Mouse (Mus musculus): ENCODE measurements around the gene Eif3k. TPM values are rescaled to one million over a fixed set of nuclear protein-coding genes. Genes with fewer than 3 reads are reported as not detected.

The Eif3k gene
- total and polyA plus RNA-seq, 3 experiments = 199 to 377 (median 280) TPM

- no peaks in the 10 kb centered on the region for H3K9me3 ChIP-seq (replicated peaks)
- no peaks in the 10 kb centered on the region for H3K27me3 ChIP-seq (ENCODE audit: insufficient read depth, low read length)
- H3K36me3 ChIP-seq (replicated peaks) = peaks cover 79% of the 10 kb centered on the region
- H3K4me1 ChIP-seq (ENCODE audit: insufficient read depth, low read depth, low read length) = peaks cover 44% of the 10 kb centered on the region
- ATAC-seq (ENCODE audit: extremely low read depth, insufficient number of reproducible peaks, low FRiP score, poor library complexity, severe bottlenecking) (no peak), DNase-seq (ENCODE audit: low spot score) (no peak)
- no peak overlapping the region for H3K4me3 ChIP-seq (ENCODE audit: low read depth, low read length)
- TF ChIP-seq CTCF (IDR thresholded peaks at IDR 0.05; ENCODE audit: low read depth, low read length) (no peak), GATA1 (IDR thresholded peaks at IDR 0.05; ENCODE audit: borderline replicate concordance, low read length) (no peak), POLR2AphosphoS5 (IDR thresholded peaks at IDR 0.05; ENCODE audit: insufficient replicate concordance, low read depth, low read length) (no peak), TAL1 (conservative IDR thresholded peaks at IDR 0.05; ENCODE audit: low read depth, low read length) (no peak), GATA2 (IDR thresholded peaks at IDR 0.05; ENCODE audit: borderline replicate concordance, low read depth, low read length) (no peak)
Measured at GRCm38 (mm10) chr7:28931032-28931694, 50.5 kb downstream of the Eif3k start.

DNA sequence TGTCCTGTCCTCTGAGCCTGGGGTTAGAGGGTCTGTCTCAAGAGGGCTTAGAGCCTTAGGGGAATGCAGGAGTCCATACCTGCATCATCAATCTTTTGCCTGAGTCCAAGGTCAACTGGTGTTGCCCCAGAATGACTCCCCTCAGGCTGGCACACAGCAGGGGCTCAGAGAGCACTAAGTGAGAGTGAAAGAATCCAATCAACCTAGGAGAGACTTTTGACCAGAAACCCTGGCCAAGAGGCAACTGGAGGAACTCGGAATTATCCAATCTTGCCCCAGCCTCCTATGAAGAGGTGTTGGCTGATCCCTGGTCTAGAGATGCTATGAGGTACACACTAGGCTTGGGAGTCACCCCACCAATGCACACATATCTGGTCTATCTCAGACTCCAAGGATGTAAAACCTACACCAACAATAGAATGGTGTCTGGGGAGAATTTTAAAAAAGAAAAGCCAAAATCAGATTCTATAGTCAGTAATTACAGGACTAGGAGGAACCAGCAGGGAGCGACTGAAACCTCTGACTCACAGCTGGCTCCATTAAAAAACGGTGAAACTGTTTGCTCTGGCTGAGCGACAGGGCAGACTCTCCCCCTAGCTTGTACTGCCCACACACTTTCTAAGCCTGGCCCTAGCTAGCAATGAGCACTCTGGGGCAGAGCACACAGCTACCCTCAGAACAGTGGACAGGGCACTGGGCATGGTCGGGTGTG is 51.2 kb downstream of the Eif3k start:
- H3K4me3 ChIP-seq (ENCODE audit: low read depth, low read length) = no peak overlapping the region
- TF ChIP-seq TAL1 (conservative IDR thresholded peaks at IDR 0.05; ENCODE audit: low read depth, low read length) (no peak), GATA1 (IDR thresholded peaks at IDR 0.05; ENCODE audit: borderline replicate concordance, low read length) (no peak), GATA2 (IDR thresholded peaks at IDR 0.05; ENCODE audit: borderline replicate concordance, low read depth, low read length) (no peak), CTCF (IDR thresholded peaks at IDR 0.05; ENCODE audit: low read depth, low read length) (no peak), POLR2AphosphoS5 (IDR thresholded peaks at IDR 0.05; ENCODE audit: insufficient replicate concordance, low read depth, low read length) (no peak)
- H3K36me3 ChIP-seq (replicated peaks) = peaks cover 79% of the 10 kb centered on the region
- peaks cover 41% of the 10 kb centered on the region for H3K4me1 ChIP-seq (ENCODE audit: insufficient read depth, low read depth, low read length)
- H3K9me3 ChIP-seq (replicated peaks) = no peaks in the 10 kb centered on the region
- no peak for DNase-seq (ENCODE audit: low spot score)
- no peak for ATAC-seq (ENCODE audit: extremely low read depth, insufficient number of reproducible peaks, low FRiP score, poor library complexity, severe bottlenecking)
- H3K27me3 ChIP-seq (ENCODE audit: insufficient read depth, low read length) = no peaks in the 10 kb centered on the region

DNA sequence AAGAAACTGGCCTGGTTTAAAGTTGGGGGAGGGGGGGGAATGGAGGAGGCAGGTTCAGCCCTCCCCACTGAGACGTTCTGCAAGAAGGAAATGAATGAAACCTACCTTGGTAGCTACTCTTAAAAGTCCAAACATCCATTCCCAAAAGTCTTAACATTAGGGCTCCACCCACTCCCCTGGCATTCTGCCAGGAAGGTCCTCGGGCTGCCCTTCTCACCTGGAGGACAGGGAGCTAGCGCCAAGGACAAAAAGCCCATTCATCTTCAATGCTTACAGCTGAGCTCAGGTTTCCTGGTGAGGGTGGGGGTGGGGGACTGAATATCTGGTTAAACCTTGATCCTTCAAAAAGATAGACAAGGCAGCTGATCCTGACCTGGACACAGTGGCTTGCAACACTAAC is 52.3 kb downstream of the Eif3k start:
- no peaks in the 10 kb centered on the region for H3K27me3 ChIP-seq (ENCODE audit: insufficient read depth, low read length)
- H3K4me3 ChIP-seq (ENCODE audit: low read depth, low read length) = no peak overlapping the region
- no peak for DNase-seq (ENCODE audit: low spot score)
- H3K36me3 ChIP-seq (replicated peaks) = peaks cover 80% of the 10 kb centered on the region
- no peak for ATAC-seq (ENCODE audit: extremely low read depth, insufficient number of reproducible peaks, low FRiP score, poor library complexity, severe bottlenecking)
- TF ChIP-seq TAL1 (conservative IDR thresholded peaks at IDR 0.05; ENCODE audit: low read depth, low read length) (no peak), POLR2AphosphoS5 (IDR thresholded peaks at IDR 0.05; ENCODE audit: insufficient replicate concordance, low read depth, low read length) (no peak), GATA1 (IDR thresholded peaks at IDR 0.05; ENCODE audit: borderline replicate concordance, low read length) (no peak)
- no peaks in the 10 kb centered on the region for H3K9me3 ChIP-seq (replicated peaks)
- H3K4me1 ChIP-seq (ENCODE audit: insufficient read depth, low read depth, low read length) = peaks cover 46% of the 10 kb centered on the region

GRCm38 (mm10) chr7:28926172-28926571 is 55.5 kb downstream of the Eif3k start:
- DNase-seq (ENCODE audit: low spot score) = no peak
- Histone ChIP-seq H3K9me3 (replicated peaks) (no peaks in the 10 kb centered on the region), H3K27me3 (ENCODE audit: insufficient read depth, low read length) (no peaks in the 10 kb centered on the region), H3K36me3 (replicated peaks) (peaks cover 88% of the 10 kb centered on the region), H3K4me3 (ENCODE audit: low read depth, low read length) (no peak overlapping the region), H3K4me1 (ENCODE audit: insufficient read depth, low read depth, low read length) (peaks cover 40% of the 10 kb centered on the region)
- ATAC-seq (ENCODE audit: extremely low read depth, insufficient number of reproducible peaks, low FRiP score, poor library complexity, severe bottlenecking) = no peak
- TF ChIP-seq POLR2AphosphoS5 (IDR thresholded peaks at IDR 0.05; ENCODE audit: insufficient replicate concordance, low read depth, low read length) (no peak), GATA1 (IDR thresholded peaks at IDR 0.05; ENCODE audit: borderline replicate concordance, low read length) (no peak), CTCF (IDR thresholded peaks at IDR 0.05; ENCODE audit: low read depth, low read length) (no peak), GATA2 (IDR thresholded peaks at IDR 0.05; ENCODE audit: borderline replicate concordance, low read depth, low read length) (no peak), TAL1 (conservative IDR thresholded peaks at IDR 0.05; ENCODE audit: low read depth, low read length) (no peak)

- no peaks in the 10 kb centered on the region for H3K9me3 ChIP-seq (replicated peaks)
- TF ChIP-seq GATA2 (IDR thresholded peaks at IDR 0.05; ENCODE audit: borderline replicate concordance, low read depth, low read length) (no peak), TAL1 (conservative IDR thresholded peaks at IDR 0.05; ENCODE audit: low read depth, low read length) (no peak), POLR2AphosphoS5 (IDR thresholded peaks at IDR 0.05; ENCODE audit: insufficient replicate concordance, low read depth, low read length) (no peak)
- no peak for ATAC-seq (ENCODE audit: extremely low read depth, insufficient number of reproducible peaks, low FRiP score, poor library complexity, severe bottlenecking)
- peaks cover 88% of the 10 kb centered on the region for H3K36me3 ChIP-seq (replicated peaks)
- no peaks in the 10 kb centered on the region for H3K27me3 ChIP-seq (ENCODE audit: insufficient read depth, low read length)
- no peak overlapping the region for H3K4me3 ChIP-seq (ENCODE audit: low read depth, low read length)
- DNase-seq (ENCODE audit: low spot score) = no peak
- H3K4me1 ChIP-seq (ENCODE audit: insufficient read depth, low read depth, low read length) = peaks cover 39% of the 10 kb centered on the region
Measured at GRCm38 (mm10) chr7:28925317-28925716, 56.3 kb downstream of the Eif3k start.

GRCm38 (mm10) chr7:28924802-28925201 is 56.9 kb downstream of the Eif3k start:
- H3K4me3 ChIP-seq (ENCODE audit: low read depth, low read length) = no peak overlapping the region
- ATAC-seq (ENCODE audit: extremely low read depth, insufficient number of reproducible peaks, low FRiP score, poor library complexity, severe bottlenecking) (no peak), DNase-seq (ENCODE audit: low spot score) (no peak)
- no peaks in the 10 kb centered on the region for H3K9me3 ChIP-seq (replicated peaks)
- H3K27me3 ChIP-seq (ENCODE audit: insufficient read depth, low read length) = no peaks in the 10 kb centered on the region
- peaks cover 88% of the 10 kb centered on the region for H3K36me3 ChIP-seq (replicated peaks)
- no peak for TF ChIP-seq POLR2AphosphoS5 (IDR thresholded peaks at IDR 0.05; ENCODE audit: insufficient replicate concordance, low read depth, low read length)
- TF ChIP-seq GATA2 (IDR thresholded peaks at IDR 0.05; ENCODE audit: borderline replicate concordance, low read depth, low read length) = no peak
- TF ChIP-seq CTCF (IDR thresholded peaks at IDR 0.05; ENCODE audit: low read depth, low read length) = no peak
- TF ChIP-seq TAL1 (conservative IDR thresholded peaks at IDR 0.05; ENCODE audit: low read depth, low read length) = no peak
- no peak for TF ChIP-seq GATA1 (IDR thresholded peaks at IDR 0.05; ENCODE audit: borderline replicate concordance, low read length)
- peaks cover 43% of the 10 kb centered on the region for H3K4me1 ChIP-seq (ENCODE audit: insufficient read depth, low read depth, low read length)

All from G1E (cell line).